Mouse (Mus musculus) neutrophil, adult 5-6 weeks (primary cell): Measurements from ENCODE around the gene Gm21767. TPM values are rescaled to one million over a fixed set of nuclear protein-coding genes. Genes with fewer than 3 reads are reported as not detected.
"Not testable (repeated sequence)": the region's sequence is repeated elsewhere in the genome, so short reads cannot be mapped to it uniquely, and the experiment has no call there.

Experiments
- ATAC-seq: fragments of 151-379, 151-347 bp; 2 replicates; pipeline ENCODE4 v1.8.0; 2017; ENCODE audit warnings: mild to moderate bottlenecking, moderate TSS enrichment; ENCODE audit not compliant: insufficient number of reproducible peaks, poor library complexity, low FRiP score, severe bottlenecking; ENCODE audit errors: extremely low read depth
- total RNA-seq: library from RNA; stranded (forward); fragments of 200-1000 nt; gene quantifications from 2 replicates; pipeline ENCODE4 v1.2.3, GENCODE M21; 2017

Gm21767 gene
- total RNA-seq: not detected in 2 replicates

DNA sequence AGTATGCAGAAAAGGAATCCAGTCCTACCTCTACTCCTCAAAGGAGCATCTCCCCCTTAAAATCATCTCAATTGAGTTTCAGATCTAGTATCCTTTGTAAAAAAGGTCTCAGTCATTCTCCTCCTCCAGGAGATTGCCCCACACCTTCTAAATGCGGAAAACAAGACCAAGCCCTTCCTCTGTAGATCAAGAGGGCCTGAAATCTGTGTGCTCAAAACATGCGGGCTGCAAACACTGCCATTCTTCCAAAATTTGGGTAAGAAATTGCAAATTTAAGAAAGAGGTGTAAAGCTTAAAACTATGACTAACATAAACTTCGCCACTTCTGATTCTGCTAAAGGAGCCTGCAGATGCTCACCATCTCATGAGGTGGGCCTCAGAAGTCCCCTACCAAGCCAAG, at the start of gene Gm21767:
Gm21767 (plus strand) TSS at position 301 of the 400 bp plus-strand sequence.
- not testable (repeated sequence) for ATAC-seq
